Mouse (Mus musculus): ENCODE data around the gene Gm19684.
"Not testable (repeated sequence)": the region's sequence is repeated elsewhere in the genome, so short reads cannot be mapped to it uniquely, and the experiment has no call there.

Gm19684 gene

DNA sequence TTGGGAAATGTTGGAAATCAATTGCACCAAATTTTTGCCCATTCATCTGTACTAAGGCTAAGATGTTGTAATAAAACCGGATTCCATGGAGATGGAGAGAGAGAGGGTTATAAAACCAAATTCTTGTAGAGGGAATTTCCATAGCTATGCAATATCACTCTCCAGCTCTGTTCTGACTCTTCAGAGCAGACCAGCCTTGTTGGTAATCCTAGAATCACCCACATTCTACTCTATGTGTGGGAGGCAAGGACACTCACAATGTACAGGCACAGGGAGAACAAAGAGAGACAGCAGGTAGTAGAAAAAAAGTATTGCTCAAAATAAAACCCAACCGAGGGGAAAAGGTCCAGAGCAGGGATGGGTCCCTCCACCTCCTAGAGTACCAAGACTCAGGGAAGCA, 54.7 kb downstream of the Gm19684 start:
- not testable (repeated sequence) for DNase-seq (ENCODE audit: low read depth, low spot score)

- not testable (repeated sequence) for DNase-seq (ENCODE audit: low read depth, low spot score)
Observed at GRCm38 (mm10) chr17:36178938-36179337, 57.5 kb downstream of the Gm19684 start.
